Mouse (Mus musculus) CH12.LX (cell line): ENCODE data around the gene Galnt14.

ENCODE experiments used
- CTCF ChIP-seq, 2 experiments: IDR thresholded peaks in 1 of 2; conservative IDR thresholded peaks in 1 of 2; 2 replicates each; pipeline ENCODE4 v1.5.1; 2011 to 2012; ENCODE audit warnings: low read depth in 2 of 2, low read length in 2 of 2, improper control_type of control experiment in 1 of 2, inconsistent platforms in 1 of 2, mild to moderate bottlenecking in 1 of 2, moderate library complexity in 1 of 2
- EP300 ChIP-seq: IDR thresholded peaks from 2 replicates; pipeline ENCODE4 v1.6.1; 2011; ENCODE audit warnings: low read length, improper control_type of control experiment
- GABPA ChIP-seq: IDR thresholded peaks from 2 replicates; pipeline ENCODE4 v1.6.1; 2012; ENCODE audit warnings: low read depth, low read length, improper control_type of control experiment, inconsistent platforms; ENCODE audit not compliant: insufficient replicate concordance
- IRF4 ChIP-seq: IDR thresholded peaks from 2 replicates; pipeline ENCODE4 v1.6.1; 2014; ENCODE audit warnings: low read depth, mild to moderate bottlenecking, inconsistent platforms, low read length, improper control_type of control experiment
- MEF2A ChIP-seq: IDR thresholded peaks from 2 replicates; pipeline ENCODE4 v1.6.1; 2014; ENCODE audit warnings: low read depth, mild to moderate bottlenecking, inconsistent platforms, low read length, improper control_type of control experiment, borderline replicate concordance
- PAX5 ChIP-seq: IDR thresholded peaks from 2 replicates; pipeline ENCODE4 v1.6.1; 2012; ENCODE audit warnings: low read length, inconsistent platforms, mixed read lengths
- POLR2A ChIP-seq: IDR thresholded peaks from 2 replicates; pipeline ENCODE4 v1.6.1; 2011; ENCODE audit warnings: low read depth, mild to moderate bottlenecking, improper control_type of control experiment, low read length
- SMC3 ChIP-seq: IDR thresholded peaks from 2 replicates; pipeline ENCODE4 v1.6.1; 2011; ENCODE audit warnings: low read depth, low read length, improper control_type of control experiment
- TCF12 ChIP-seq: IDR thresholded peaks from 2 replicates; pipeline ENCODE4 v1.6.1; 2014; ENCODE audit warnings: low read depth, mild to moderate bottlenecking, inconsistent platforms, low read length, improper control_type of control experiment
- ZMIZ1 ChIP-seq: IDR thresholded peaks from 2 replicates; pipeline ENCODE4 v1.6.1; 2012; ENCODE audit warnings: low read depth, mild to moderate bottlenecking, inconsistent platforms, low read length, improper control_type of control experiment

DNA sequence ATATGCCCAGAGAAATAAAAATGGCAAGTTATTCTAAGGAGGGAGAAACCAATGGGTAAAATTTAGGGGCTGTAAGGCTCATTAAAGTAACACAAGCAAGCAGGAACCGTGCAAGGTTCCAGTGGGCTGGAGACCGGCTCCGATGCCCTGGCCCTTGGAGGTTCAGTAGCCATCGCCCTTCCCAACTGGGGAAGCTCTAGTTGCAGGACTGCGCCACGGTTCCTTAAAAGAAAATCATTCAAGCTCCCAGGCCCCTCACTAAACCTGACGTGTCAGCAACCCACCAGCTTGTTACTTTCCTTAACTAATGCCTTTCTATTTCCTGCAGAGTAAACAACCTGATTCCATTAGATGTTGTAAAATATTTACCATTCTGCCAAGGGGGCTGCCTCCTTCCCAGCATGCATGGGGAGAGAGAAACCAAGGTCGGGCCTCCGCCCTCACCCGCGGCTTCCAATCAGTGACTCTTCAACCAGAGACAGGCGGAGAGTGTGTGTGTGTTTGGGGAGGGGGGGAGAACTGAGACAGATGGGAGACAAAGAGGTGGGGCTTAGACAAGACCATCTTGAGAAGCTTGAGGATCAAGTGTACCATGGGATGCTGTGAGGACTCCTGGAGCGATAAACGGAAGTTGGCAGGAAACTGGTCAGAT is 81.9 kb downstream of the Galnt14 start:
- TF ChIP-seq CTCF (conservative IDR thresholded peaks at IDR 0.05 in 1 of 2, IDR thresholded peaks at IDR 0.05 in 1 of 2; ENCODE audit: low read depth in 2 of 2, low read length in 2 of 2) (no peak), POLR2A (no peak), GABPA (no peak), IRF4 (no peak), SMC3 (no peak), ZMIZ1 (no peak), TCF12 (no peak), MEF2A (no peak), PAX5 (no peak), EP300 (no peak)
